Mouse (Mus musculus) kidney, postnatal 36 days (tissue): ENCODE measurements around the gene Fam110a.
A peak's percentile ranks its signal among the peaks of the same experiment; 100 is the strongest.

Source experiments
- DNase-seq, 2 experiments: peaks; one replicate each; pipeline ENCODE4 v3.0.0; 2021 to 2022; ENCODE audit warnings: mixed read lengths in 2 of 2

Fam110a gene

DNA sequence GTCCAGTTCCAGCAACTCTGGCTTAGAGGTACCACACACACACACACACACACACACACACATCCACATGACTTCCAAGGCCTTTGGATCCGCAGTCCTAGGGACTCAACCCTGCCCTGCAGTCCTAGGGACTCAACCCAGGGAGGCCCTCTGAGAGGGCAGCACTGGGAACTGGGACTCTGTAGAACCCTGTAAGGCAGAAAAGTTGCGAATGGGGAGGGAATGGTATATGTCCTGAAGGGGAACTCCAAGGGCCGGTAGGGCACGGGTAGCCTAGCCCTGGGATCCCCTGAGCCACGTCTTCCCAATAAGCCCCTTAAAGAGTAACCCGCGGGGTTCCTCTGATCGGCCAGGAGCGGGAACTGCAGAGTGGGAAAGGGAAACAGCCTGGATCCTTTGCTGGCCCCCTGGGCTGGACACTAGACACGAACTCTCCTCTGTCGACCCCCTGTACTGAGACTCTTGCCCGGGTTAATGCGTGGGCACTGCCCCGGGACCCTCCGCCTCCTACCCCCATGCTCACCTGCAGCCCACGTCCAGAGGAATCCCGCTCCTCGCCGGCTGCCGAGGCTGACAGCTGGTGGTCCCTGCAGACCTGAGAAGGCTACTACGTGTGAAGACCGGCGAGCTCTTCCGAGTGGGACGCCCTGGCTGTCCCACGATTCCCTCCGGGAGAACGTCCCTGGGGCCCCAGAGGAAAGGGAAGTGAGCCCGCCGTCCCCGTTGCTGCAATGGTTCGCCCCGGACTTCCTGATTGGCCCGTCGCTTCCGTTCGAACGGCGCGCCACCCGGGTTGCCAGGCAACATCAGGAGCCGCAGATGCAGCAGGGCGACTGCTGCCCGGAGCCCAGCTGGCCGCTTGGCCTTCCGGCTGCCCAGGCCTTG lies at the start of gene Fam110a:
TSS of gene Fam110a (minus strand) at position 750 of the 885 bp plus-strand sequence.
- peak; percentile 97 to 98 for DNase-seq

GRCm38 (mm10) chr2:152029252-152030082 lies 49.4 kb upstream of the Fam110a start:
- DNase-seq = peak; percentile 91 to 95

- no peak for DNase-seq
Observed at GRCm38 (mm10) chr2:152024883-152025422, 44.9 kb upstream of the Fam110a start.

DNA sequence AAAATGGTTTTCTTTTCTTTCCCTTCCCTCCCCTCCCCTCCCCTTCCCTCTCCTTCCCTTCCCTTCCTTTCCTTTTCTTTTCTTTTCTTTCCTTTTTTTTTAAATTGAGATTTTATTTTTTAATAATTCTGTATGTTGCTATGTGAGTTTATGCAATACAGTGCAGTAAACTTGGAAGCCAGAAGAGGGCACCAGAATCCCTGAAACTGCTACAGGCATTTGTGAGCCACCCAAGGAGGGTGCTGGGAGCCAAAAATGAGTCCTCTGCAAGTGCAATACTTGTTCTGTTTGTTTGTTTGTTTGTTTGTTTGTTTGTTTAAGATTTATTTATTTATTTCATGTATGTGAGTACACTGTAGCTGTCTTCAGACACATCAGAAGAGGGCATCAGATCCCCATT lies 42.0 kb upstream of the Fam110a start:
- no peak for DNase-seq

GRCm38 (mm10) chr2:152020255-152020654 lies 40.2 kb upstream of the Fam110a start:
- peak in 1 of 2 experiments; percentile 74 for DNase-seq

DNA sequence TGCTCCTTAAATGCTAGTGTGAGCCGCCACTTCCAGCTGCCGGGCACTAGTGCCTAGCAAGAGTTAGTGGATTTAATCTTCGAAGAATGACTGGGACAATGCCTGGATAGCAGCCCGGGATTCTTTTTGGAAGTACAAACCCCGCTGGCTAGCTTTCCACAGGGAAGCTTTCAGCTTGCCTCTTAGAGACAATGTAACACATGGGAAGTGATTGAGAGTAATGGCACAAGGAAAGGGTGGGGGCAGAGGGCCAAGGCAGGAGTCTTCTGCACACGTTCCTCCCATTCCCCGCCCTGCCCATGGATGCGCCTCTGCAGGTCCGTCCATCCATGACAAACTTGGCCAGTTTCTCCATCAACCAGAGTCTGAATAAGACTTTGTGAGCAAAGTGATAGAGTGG lies 36.6 kb upstream of the Fam110a start:
- DNase-seq = peak in 1 of 2 experiments; percentile 58

DNA sequence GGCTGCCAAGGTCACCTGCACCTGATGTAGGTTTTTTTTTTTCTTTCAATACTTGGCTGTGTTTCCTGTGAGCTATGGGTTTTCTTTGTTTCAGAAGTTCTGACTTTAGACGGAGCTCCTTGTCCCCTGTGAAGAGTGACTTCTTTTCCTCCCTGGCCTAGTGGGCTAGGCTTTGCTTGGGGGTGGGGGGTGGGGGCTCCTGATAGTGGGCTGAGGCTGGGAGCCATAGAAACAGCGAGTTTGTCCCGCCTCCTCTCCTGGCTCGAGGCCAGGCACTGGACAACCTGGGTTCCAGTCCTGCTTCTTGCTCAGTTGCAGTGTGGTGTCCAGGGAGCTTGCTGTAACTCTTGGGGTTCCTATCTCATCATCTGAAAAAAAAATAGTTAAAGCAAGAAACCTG lies 36.0 kb upstream of the Fam110a start:
- no peak for DNase-seq

GRCm38 (mm10) chr2:152012701-152013100 lies 32.7 kb upstream of the Fam110a start:
- no peak for DNase-seq

- DNase-seq = peak; percentile 75 to 84
Observed at GRCm38 (mm10) chr2:152012222-152012621, 32.2 kb upstream of the Fam110a start.

DNA sequence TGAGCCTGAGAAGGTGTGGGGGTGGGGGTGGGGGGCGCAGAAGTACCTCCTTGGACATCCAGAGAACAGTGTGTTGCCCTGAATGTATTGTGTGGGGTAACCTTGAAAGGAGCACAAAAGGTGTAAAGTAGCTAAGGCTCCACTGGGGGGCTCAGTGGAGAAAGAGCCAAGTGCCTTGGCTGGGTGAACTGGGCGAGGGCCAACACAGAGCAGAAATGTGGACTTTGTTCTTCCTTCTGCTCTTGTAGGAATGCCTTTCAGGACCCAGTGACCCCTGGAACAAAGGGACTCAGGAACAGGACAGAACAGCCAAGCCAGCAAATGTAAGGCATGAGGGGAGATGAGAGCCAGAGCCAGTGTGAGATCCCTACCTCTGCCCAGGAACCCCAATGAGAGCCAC lies 31.7 kb upstream of the Fam110a start:
- DNase-seq = peak; percentile 89 to 93

DNA sequence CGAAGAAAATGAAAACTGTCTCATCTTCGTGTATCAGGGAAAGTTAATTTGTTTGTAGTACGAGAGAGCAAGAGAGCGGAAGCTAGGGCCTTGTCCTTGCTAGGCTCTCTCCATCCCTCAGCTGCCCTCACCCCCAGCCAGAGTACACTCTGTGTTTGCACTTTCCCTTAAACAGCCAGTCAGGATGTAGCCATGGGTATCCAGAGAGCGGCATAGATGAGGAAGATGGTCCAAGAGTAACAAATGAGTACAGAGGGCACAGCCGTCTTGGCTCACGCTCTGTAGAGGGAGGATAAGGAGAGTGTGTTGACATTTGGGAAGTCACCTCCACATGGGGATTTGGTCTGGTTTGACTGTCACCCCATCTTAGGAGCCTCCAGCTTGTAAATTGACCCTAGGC lies 30.6 kb upstream of the Fam110a start:
- peak; percentile 52 to 56 for DNase-seq

DNA sequence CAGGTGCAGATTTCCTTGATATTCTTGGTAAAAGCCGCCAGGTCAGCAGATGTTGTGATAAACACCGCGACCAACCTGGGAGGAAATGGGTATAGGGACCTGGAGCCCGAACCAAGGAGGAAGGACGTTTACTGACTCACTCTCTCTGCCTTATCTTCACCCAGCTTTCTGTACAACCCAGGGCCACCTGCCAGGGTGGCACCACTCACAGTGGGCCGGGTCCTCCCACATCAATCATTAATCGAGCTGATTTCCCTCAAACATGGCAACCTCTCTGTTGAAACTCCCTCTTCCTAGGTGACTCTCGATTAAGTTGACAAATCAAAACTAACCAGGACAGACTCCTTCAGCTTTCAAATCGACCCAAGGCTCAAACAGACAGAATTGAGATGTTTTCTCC lies 30.2 kb upstream of the Fam110a start:
- DNase-seq = peak in 1 of 2 experiments; percentile 50

- DNase-seq = no peak
Observed at GRCm38 (mm10) chr2:152009061-152009779, 29.2 kb upstream of the Fam110a start.

DNA sequence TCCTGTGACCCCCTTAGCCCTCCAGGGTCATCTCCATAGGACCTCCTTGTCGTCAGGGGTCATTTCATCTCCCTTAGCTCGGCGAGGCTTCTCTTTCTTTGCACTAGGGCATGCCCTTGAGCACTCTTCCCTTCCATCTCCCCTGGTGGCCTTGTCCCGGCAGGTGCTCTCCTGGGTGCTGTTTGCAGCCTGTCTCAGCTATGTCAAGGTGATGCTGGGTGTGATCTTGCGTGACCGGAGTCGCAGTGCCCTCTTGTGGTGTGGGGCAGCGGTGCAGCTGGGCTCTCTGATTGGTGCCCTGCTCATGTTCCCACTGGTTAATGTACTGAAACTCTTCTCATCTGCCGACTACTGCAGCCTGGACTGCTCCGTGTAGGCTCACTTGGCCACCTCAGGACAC lies 27.8 kb upstream of the Fam110a start:
- DNase-seq = peak in 1 of 2 experiments; percentile 69

- DNase-seq = no peak
Observed at GRCm38 (mm10) chr2:152002529-152002928, 22.5 kb upstream of the Fam110a start.

- DNase-seq = no peak
Observed at GRCm38 (mm10) chr2:152000735-152001134, 20.7 kb upstream of the Fam110a start.

GRCm38 (mm10) chr2:152000291-152000679 lies 20.3 kb upstream of the Fam110a start:
- no peak for DNase-seq

DNA sequence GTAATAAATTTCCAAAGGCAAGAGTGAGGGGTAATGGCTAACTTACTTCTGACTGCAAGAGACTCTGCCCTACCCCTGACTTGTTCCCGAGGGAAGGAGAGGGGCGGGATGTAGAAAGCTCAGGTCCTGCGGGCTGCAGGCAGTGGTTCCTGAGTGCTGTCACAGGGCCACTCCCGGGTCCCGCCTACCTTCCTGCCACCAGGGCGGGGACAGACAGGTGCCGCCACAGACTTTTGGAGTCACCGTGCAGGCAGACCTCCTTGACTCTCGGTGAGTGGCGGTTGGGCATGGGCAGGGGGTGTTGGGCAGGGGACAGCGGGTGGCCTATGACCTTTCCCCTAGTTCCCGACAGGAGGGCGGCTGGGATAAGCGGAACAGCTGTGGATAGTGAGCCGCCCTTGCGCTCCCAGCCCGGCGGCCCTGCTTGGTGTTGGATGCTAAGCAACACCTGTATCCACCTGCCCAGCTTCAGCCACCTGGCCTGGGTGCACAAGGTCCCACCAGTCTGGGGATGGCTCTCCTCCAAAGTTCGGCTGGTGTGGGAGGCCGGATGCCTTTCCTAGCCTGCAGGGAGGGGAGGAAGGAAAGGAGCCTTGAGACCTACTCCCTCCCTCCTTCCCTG lies 19.8 kb upstream of the Fam110a start:
- DNase-seq = peak; percentile 74 to 79

DNA sequence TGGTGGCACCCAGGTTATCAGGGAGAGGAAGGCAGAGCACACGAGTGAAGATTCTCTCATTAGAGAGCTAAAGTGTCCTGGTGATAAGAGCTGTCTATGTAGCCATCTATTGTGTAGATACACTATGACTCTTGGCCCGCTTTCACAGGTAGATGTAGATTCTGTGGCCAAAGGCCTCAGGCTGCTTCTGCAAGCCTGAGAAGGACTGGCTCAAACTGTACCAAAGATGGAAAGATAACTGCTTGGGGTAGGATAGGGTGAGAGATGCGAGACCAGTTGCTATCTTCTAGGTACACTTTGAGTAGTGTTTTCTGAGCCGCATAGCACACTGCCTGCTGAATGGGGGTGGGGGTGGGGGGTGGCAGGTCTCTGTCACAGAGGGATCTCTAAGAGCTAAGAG lies 18.9 kb upstream of the Fam110a start:
- no peak for DNase-seq

DNA sequence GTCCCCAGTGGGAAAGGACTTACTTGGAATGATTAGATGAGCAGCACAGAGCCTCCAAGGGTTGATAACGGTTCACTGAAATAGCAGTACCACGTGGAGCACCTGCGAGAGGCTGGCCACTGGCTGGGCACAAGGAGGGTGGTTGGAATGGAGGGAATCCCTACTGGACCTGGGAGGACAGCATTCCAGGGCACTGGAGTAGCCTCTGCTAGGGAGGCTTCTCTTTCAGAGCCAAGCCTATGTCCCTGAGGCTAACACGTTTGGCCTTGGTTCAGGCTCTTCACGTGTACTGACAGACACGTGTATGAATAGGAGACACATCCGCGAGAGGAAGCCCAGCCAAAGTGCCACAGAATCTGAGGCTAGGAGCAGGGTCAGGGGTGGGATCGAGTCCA lies 18.5 kb upstream of the Fam110a start:
- peak; percentile 54 to 70 for DNase-seq

- no peak for DNase-seq
Observed at GRCm38 (mm10) chr2:151997776-151998504, 17.9 kb upstream of the Fam110a start.

DNA sequence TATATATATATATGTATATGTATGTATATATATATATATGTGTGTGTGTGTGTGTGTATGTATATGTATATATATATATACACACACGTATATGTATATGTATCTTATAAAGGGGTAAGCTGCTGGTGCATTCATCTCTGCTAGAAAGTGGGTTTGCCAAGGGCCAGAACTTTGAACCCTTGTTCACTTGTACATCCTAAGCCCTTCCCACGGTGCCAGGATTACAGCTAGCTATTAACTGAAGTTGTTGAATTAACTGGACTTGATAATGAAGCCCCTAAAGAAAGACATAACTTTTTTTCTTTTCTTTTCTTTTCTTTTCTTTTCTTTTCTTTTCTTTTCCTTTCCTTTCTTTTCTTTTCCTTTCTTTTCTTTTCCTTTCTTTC lies 17.2 kb upstream of the Fam110a start:
- peak; percentile 70 to 84 for DNase-seq
